Mouse (Mus musculus) brain, embryonic 14.5 days (tissue): ENCODE measurements around the gene Saal1.

Experiments used
- CTCF ChIP-seq: fragments of 200-500 bp; IDR thresholded peaks from 2 replicates; pipeline ENCODE4 v1.5.1; 2012; ENCODE audit warnings: inconsistent platforms, mild to moderate bottlenecking, moderate library complexity, borderline replicate concordance; ENCODE audit not compliant: insufficient read depth, insufficient read length; ENCODE audit errors: extremely low read depth
- POLR2A ChIP-seq: fragments of 200-500 bp; IDR thresholded peaks from 2 replicates; pipeline ENCODE4 v1.6.1; 2012; ENCODE audit warnings: mild to moderate bottlenecking, inconsistent platforms, borderline replicate concordance; ENCODE audit not compliant: poor library complexity, insufficient read depth, insufficient read length, severe bottlenecking; ENCODE audit errors: extremely low read depth

- TF ChIP-seq POLR2A (no peak), CTCF (no peak)
Measured at GRCm38 (mm10) chr7:46680732-46681131, 29.7 kb downstream of the Saal1 start.
